Mouse (Mus musculus): ENCODE data around the gene Mtus2. TPM values are rescaled to one million over a fixed set of nuclear protein-coding genes. Genes with fewer than 3 reads are reported as not detected.

Gene Mtus2
- polyA plus RNA-seq, 1 experiment from 2014 or later = 53.9 TPM

DNA sequence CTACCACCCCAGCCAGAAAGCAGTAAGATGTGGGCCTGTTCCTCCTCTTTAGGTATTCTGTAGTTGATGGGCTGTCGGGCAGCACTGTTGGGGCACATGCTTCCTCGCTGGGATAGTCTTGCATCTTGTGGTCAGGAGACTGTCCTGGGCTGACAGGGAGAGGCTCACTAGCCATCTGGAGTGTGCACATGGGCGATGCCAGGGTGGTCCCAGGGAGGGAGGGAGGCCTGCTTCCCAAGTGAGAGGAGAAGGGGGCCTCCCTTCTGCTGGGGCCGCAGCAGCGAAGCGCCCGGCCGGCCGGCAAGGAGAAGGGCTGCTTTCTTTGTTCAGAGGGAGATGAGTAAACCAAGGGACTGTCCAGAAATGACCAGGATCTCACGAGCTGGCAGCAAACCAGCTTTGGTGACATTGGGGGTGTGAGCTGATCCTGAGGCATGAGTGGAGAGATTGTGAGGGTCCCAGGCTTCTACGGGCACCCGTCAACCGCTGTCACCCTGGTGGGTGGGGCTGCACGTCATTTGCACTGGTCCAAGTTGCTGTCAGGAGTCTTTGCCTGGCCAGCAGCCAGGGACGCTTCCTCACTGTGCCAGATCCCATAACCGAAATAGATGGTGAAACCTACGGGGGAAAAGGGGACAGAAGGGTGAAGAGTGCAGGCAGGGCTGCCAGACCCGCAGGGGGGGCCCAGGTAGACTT is 375.0 kb downstream of the Mtus2 start:
- peak; percentile 33; the same call in 1 of the 2 replicates for ATAC-seq (ENCODE audit: low read depth)
- H3K27ac ChIP-seq (ENCODE audit: low read depth, low read length) = no peak overlapping the region

DNA sequence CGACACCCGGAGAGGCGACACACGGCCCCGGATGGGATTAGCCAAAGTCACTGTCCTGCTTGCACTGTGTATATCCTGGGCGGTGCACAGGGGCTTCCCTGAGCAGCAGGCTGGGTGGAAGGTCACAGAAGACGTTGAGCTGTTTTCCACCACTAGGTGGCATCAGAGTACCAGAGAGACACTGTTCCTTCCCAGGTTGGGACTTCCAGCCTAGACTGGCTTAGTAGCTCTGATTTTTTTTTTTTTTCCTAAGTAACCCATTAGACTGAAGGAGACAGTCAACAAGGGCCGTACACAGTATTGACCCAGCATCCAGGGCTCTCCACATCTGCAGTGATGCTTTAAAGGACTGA is 375.5 kb downstream of the Mtus2 start:
- H3K9me3 ChIP-seq (ENCODE audit: control insufficient read depth, low read length) = no peaks in the 10 kb centered on the region
- H3K36me3 ChIP-seq (ENCODE audit: control insufficient read depth, insufficient read depth, low read length) = no peaks in the 10 kb centered on the region
- H3K27ac ChIP-seq (ENCODE audit: low read depth, low read length) = no peak overlapping the region
- no peak overlapping the region for H3K4me3 ChIP-seq (ENCODE audit: low read depth, low read length)
- H3K4me2 ChIP-seq (ENCODE audit: low read depth, low read length) = no peak overlapping the region
- ATAC-seq (ENCODE audit: low read depth) = peak; percentile 86
- no peak overlapping the region for H3K9ac ChIP-seq (replicated peaks; ENCODE audit: low read depth, low read length)
- no peaks in the 10 kb centered on the region for H3K27me3 ChIP-seq (ENCODE audit: control insufficient read depth, insufficient read depth, low read length)
- WGBS = 45% methylated on average over 8 of the region's 8 CpGs
- H3K4me1 ChIP-seq (ENCODE audit: control insufficient read depth, insufficient read depth, low read length) = no peaks in the 10 kb centered on the region

More for the DNA sequence above, 375.0 kb downstream of the Mtus2 start:
- 85% methylated on average over 18 of the region's 18 CpGs for WGBS
- no peaks in the 10 kb centered on the region for H3K27me3 ChIP-seq (ENCODE audit: control insufficient read depth, insufficient read depth, low read length)
- H3K9me3 ChIP-seq (ENCODE audit: control insufficient read depth, low read length) = no peaks in the 10 kb centered on the region
- no peaks in the 10 kb centered on the region for H3K4me1 ChIP-seq (ENCODE audit: control insufficient read depth, insufficient read depth, low read length)
- H3K4me2 ChIP-seq (ENCODE audit: low read depth, low read length) = no peak overlapping the region
- H3K9ac ChIP-seq (replicated peaks; ENCODE audit: low read depth, low read length) = no peak overlapping the region
- no peaks in the 10 kb centered on the region for H3K36me3 ChIP-seq (ENCODE audit: control insufficient read depth, insufficient read depth, low read length)
- H3K4me3 ChIP-seq (ENCODE audit: low read depth, low read length) = no peak overlapping the region

DNA sequence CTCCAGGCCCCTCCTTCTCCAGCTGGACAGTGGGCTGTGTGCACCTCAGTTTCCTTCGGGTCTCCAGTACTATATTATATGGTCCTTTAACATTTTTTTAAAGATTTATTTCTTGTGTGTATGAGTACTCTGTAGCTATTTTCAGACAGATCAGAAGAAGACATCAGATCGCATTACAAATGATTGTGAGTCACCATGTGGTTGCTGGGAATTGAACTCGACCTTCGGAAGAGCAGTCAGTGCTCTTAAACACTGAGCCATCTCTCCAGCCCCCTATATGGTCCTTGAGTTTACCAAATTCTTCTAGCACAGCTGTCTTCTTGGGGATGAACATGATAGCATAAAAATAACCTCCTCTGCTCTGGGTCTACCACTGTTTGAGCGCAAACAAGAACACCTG is 382.0 kb downstream of the Mtus2 start:
- WGBS = 96% methylated on average over 5 of the region's 5 CpGs
- no peaks in the 10 kb centered on the region for H3K27me3 ChIP-seq (ENCODE audit: control insufficient read depth, insufficient read depth, low read length)
- no peaks in the 10 kb centered on the region for H3K36me3 ChIP-seq (ENCODE audit: control insufficient read depth, insufficient read depth, low read length)
- no peak for ATAC-seq (ENCODE audit: low read depth)
- H3K4me1 ChIP-seq (ENCODE audit: control insufficient read depth, insufficient read depth, low read length) = peaks cover 2% of the 10 kb centered on the region; the same call in 1 of the 2 replicates
- H3K4me2 ChIP-seq (ENCODE audit: low read depth, low read length) = no peak overlapping the region
- H3K27ac ChIP-seq (ENCODE audit: low read depth, low read length) = no peak overlapping the region
- H3K4me3 ChIP-seq (ENCODE audit: low read depth, low read length) = no peak overlapping the region
- H3K9ac ChIP-seq (replicated peaks; ENCODE audit: low read depth, low read length) = no peak overlapping the region
- H3K9me3 ChIP-seq (ENCODE audit: control insufficient read depth, low read length) = no peaks in the 10 kb centered on the region

DNA sequence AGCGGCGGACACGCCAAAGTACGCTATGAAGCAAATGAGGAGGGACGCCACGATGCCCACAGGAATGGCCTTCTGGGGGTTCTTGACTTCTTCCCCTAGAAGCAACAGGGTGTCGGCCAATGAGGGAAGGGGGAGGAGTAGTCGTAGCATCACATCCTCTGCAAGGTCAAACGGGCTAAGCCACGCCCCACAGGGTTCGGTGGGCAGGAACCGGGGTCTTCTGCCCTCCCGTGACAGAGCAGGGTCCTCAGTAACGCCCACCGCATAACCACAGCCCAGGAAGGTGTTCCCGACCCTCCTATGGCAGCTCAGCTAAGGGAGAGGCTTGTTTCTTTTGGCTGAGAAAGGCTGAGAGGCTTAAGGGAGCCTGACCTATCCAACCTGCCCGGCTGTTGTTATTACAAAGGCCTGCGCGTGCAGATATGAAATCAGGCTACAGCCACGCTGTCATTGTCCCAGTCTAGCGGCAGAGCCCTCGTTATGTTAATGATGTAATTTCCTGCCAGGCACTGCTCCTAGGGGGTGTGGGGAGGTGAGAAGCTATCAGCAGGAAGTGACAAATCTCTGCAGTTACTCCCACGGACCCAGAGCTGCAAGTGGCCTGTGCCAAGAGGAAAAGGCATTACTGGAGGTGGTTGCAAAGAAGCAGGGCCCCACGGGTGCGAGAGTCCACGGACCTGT is 385.1 kb downstream of the Mtus2 start:
- Histone ChIP-seq H3K4me1 (ENCODE audit: control insufficient read depth, insufficient read depth, low read length) (peaks cover 2% of the 10 kb centered on the region; the same call in 1 of the 2 replicates), H3K36me3 (ENCODE audit: control insufficient read depth, insufficient read depth, low read length) (no peaks in the 10 kb centered on the region), H3K4me2 (ENCODE audit: low read depth, low read length) (peak overlapping the region; percentile 32), H3K9ac (replicated peaks; ENCODE audit: low read depth, low read length) (no peak overlapping the region), H3K9me3 (ENCODE audit: control insufficient read depth, low read length) (no peaks in the 10 kb centered on the region), H3K27ac (ENCODE audit: low read depth, low read length) (peak overlapping the region; percentile 48), H3K27me3 (ENCODE audit: control insufficient read depth, insufficient read depth, low read length) (no peaks in the 10 kb centered on the region), H3K4me3 (ENCODE audit: low read depth, low read length) (no peak overlapping the region)
- WGBS = 39% methylated on average over 26 of the region's 26 CpGs
- peak; percentile 69 for ATAC-seq (ENCODE audit: low read depth)

DNA sequence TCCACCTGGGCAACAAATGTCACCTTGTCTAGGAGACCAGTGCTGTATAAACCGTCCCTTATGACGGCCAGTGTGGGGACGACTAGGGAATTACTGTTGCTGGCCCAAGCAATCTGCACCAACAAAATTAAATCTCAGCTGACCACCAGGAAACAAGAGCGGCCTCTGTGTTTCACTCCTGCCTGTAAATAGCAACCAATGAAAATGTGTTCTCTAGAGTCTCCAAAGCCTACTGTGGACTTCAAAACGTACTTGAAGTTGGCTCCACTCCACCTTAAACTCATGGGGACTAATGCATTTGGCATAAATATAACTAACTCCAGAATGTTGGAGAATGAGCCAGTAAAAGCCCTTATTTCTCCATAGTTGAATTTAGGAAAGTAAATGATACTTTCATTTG is 387.3 kb downstream of the Mtus2 start:
- ATAC-seq (ENCODE audit: low read depth) = no peak

DNA sequence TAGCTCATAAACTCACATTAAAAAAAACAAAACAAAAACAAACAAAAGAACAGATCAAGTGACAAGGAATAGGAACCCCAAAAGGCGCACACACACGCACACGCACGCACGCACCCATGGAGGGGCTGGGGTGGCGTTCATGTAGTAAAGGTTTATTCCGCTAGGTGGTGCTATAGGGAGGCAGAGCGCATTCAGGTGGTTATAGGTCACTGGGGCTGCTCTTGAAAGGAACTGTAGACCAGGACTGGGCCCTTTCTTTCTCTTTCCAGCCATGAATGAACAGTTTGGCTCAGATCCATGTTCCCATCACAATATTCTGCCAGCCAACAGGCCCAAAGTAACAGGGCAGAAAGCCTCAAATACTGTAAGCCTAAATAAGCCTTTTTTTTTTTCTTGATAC is 389.4 kb downstream of the Mtus2 start:
- WGBS = 87% methylated on average over 8 of the region's 8 CpGs
- Histone ChIP-seq H3K27ac (ENCODE audit: low read depth, low read length) (no peak overlapping the region), H3K4me1 (ENCODE audit: control insufficient read depth, insufficient read depth, low read length) (peaks cover 2% of the 10 kb centered on the region; the same call in 1 of the 2 replicates)

More for the DNA sequence above, 387.3 kb downstream of the Mtus2 start:
- Histone ChIP-seq H3K9me3 (ENCODE audit: control insufficient read depth, low read length) (no peaks in the 10 kb centered on the region), H3K4me1 (ENCODE audit: control insufficient read depth, insufficient read depth, low read length) (peaks cover 2% of the 10 kb centered on the region; the same call in 1 of the 2 replicates), H3K27me3 (ENCODE audit: control insufficient read depth, insufficient read depth, low read length) (no peaks in the 10 kb centered on the region), H3K4me2 (ENCODE audit: low read depth, low read length) (no peak overlapping the region), H3K4me3 (ENCODE audit: low read depth, low read length) (no peak overlapping the region), H3K9ac (replicated peaks; ENCODE audit: low read depth, low read length) (no peak overlapping the region), H3K27ac (ENCODE audit: low read depth, low read length) (no peak overlapping the region), H3K36me3 (ENCODE audit: control insufficient read depth, insufficient read depth, low read length) (no peaks in the 10 kb centered on the region)
- WGBS = 84% methylated on average over 5 of the region's 5 CpGs

DNA sequence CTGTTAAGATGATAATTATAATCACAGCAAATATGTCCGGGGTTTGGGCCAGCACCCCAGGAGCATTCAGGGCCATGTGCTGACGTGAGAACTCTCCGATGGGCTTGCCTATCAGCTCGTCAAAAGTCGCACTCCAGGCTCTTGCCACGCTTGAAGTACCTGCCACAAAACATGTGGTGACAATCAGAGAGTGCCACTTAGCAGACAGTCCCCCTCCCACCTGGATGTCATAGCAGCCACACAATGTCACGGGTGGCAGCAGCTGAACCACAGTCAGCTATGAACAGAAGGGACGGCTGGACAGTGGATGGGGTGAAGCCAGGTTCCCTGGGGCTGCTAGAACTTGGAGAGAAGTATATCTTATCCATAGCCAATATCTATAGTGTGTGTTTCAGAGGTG is 391.0 kb downstream of the Mtus2 start:
- Histone ChIP-seq H3K4me1 (ENCODE audit: control insufficient read depth, insufficient read depth, low read length) (no peaks in the 10 kb centered on the region), H3K27me3 (ENCODE audit: control insufficient read depth, insufficient read depth, low read length) (no peaks in the 10 kb centered on the region), H3K9me3 (ENCODE audit: control insufficient read depth, low read length) (no peaks in the 10 kb centered on the region), H3K36me3 (ENCODE audit: control insufficient read depth, insufficient read depth, low read length) (no peaks in the 10 kb centered on the region), H3K4me3 (ENCODE audit: low read depth, low read length) (no peak overlapping the region), H3K4me2 (ENCODE audit: low read depth, low read length) (no peak overlapping the region), H3K27ac (ENCODE audit: low read depth, low read length) (no peak overlapping the region), H3K9ac (replicated peaks; ENCODE audit: low read depth, low read length) (no peak overlapping the region)
- no peak for ATAC-seq (ENCODE audit: low read depth)
- WGBS = 72% methylated on average over 8 of the region's 8 CpGs

More for the DNA sequence above, 389.4 kb downstream of the Mtus2 start:
- no peak overlapping the region for H3K9ac ChIP-seq (replicated peaks; ENCODE audit: low read depth, low read length)
- no peak overlapping the region for H3K4me3 ChIP-seq (ENCODE audit: low read depth, low read length)
- H3K9me3 ChIP-seq (ENCODE audit: control insufficient read depth, low read length) = no peaks in the 10 kb centered on the region
- H3K27me3 ChIP-seq (ENCODE audit: control insufficient read depth, insufficient read depth, low read length) = no peaks in the 10 kb centered on the region
- no peak for ATAC-seq (ENCODE audit: low read depth)
- H3K4me2 ChIP-seq (ENCODE audit: low read depth, low read length) = no peak overlapping the region
- no peaks in the 10 kb centered on the region for H3K36me3 ChIP-seq (ENCODE audit: control insufficient read depth, insufficient read depth, low read length)

DNA sequence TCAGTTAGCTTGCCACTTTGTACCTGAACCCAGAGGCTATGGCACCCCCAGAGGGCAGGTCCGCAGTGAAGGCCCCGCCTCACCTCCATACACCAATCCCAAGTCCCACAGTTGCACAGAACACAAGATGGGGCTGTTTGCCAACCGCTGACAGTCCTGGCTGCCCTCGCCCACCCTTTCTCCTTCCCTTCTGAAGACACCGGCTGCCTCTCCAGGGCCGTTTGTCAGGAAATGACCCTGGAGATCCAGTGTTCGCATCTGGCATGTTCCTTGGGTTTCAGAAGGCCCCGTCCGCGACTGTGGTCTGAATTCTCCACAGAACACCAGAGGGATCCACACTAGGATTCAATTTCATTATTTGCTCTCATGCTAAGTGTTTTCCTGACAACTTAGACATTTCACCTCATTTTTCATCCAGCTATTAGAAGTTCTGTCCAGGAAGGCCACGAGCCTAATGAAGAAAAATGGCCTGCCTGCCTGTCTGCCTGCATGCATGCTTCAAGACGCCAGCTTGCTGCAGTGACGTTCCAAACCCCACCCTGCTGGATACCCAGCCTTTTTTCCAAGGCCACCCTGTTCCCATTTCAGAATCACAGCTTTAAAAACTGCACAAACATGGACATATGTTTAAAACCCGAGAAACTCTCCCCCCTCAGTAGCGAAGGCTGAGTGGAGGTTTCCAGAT is 392.3 kb downstream of the Mtus2 start:
- no peaks in the 10 kb centered on the region for H3K4me1 ChIP-seq (ENCODE audit: control insufficient read depth, insufficient read depth, low read length)
- H3K4me3 ChIP-seq (ENCODE audit: low read depth, low read length) = no peak overlapping the region
- no peaks in the 10 kb centered on the region for H3K36me3 ChIP-seq (ENCODE audit: control insufficient read depth, insufficient read depth, low read length)
- H3K9me3 ChIP-seq (ENCODE audit: control insufficient read depth, low read length) = no peaks in the 10 kb centered on the region
- ATAC-seq (ENCODE audit: low read depth) = peak; percentile 28; the same call in 1 of the 2 replicates
- no peak overlapping the region; the same call in 1 of the 2 replicates for H3K27ac ChIP-seq (ENCODE audit: low read depth, low read length)
- no peak overlapping the region for H3K4me2 ChIP-seq (ENCODE audit: low read depth, low read length)
- H3K9ac ChIP-seq (replicated peaks; ENCODE audit: low read depth, low read length) = no peak overlapping the region
- no peaks in the 10 kb centered on the region for H3K27me3 ChIP-seq (ENCODE audit: control insufficient read depth, insufficient read depth, low read length)
- 73% methylated on average over 15 of the region's 15 CpGs for WGBS

DNA sequence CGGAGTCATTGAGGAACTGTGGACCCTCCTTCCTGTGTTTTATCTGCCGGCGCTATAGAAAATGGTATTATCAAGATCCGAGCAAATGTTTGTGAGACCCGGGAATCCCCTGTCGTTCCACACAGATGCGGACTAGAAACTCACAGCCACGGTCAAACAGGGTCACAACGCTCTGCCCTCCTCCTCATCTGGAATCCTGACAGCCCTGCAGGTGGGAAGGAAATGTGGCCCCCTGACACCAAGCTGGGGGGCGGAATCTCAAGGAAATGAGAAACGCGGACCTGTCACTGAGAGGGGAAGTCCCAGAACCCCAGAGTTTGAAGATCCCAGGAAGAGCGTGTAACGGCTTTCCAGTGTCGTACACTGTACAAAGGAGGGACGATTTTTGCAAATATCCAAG is 396.3 kb downstream of the Mtus2 start:
- WGBS = 88% methylated on average over 16 of the region's 16 CpGs
- Histone ChIP-seq H3K4me2 (ENCODE audit: low read depth, low read length) (no peak overlapping the region), H3K4me3 (ENCODE audit: low read depth, low read length) (no peak overlapping the region), H3K4me1 (ENCODE audit: control insufficient read depth, insufficient read depth, low read length) (no peaks in the 10 kb centered on the region), H3K27ac (ENCODE audit: low read depth, low read length) (no peak overlapping the region), H3K9ac (replicated peaks; ENCODE audit: low read depth, low read length) (no peak overlapping the region), H3K9me3 (ENCODE audit: control insufficient read depth, low read length) (no peaks in the 10 kb centered on the region), H3K36me3 (ENCODE audit: control insufficient read depth, insufficient read depth, low read length) (no peaks in the 10 kb centered on the region), H3K27me3 (ENCODE audit: control insufficient read depth, insufficient read depth, low read length) (no peaks in the 10 kb centered on the region)
- no peak for ATAC-seq (ENCODE audit: low read depth)

Data from neural tube, embryonic 14.5 days (tissue).